ENCODE assay signal across 8 mouse cellular contexts in genomic region chr13:56703871-56704321, GRCm38 (mm10). TPM values are rescaled to one million over a fixed set of nuclear protein-coding genes. Genes with fewer than 3 reads are reported as not detected.
DNase-seq lines count a peak whose midpoint lies in the region; ATAC-seq lines count a peak whose summit lies in the region.

No protein-coding gene starts in this region.

- peak; percentile 17 for DNase-seq in right cerebral cortex, postnatal 25 days
- DNase-seq in right cerebral cortex, postnatal 14 days: no peak
- peak; percentile 37 to 55 for DNase-seq in adrenal gland, postnatal 36 days
- DNase-seq in forelimb bud, embryonic 11.5 days (ENCODE audit: low read depth, low spot score): peak; percentile 48
- no peak for DNase-seq in urinary bladder, postnatal 25 days (ENCODE audit: low spot score)
- no peak for DNase-seq in gastrocnemius, postnatal 4 days (ENCODE audit: low spot score in 2 of 2)

- H3K27ac ChIP-seq in kidney, embryonic 16.5 days (ENCODE audit: low read length): peak overlapping the region; percentile 99

- H3K4me3 ChIP-seq in kidney, embryonic 16.5 days (ENCODE audit: low read length): peak overlapping the region; percentile 74

- WGBS in kidney, embryonic 16.5 days: 2% methylated on average over 11 of the region's 11 CpGs

- H3K4me1 ChIP-seq in kidney, embryonic 16.5 days (ENCODE audit: insufficient read depth, low read length): peaks cover 44% of the 10 kb centered on the region

- H3K4me2 ChIP-seq in kidney, embryonic 16.5 days (replicated peaks; ENCODE audit: low read depth, low read length): peak overlapping the region; percentile 79

- peaks cover 3% of the 10 kb centered on the region; the same call in 1 of the 2 replicates for H3K9me3 ChIP-seq in kidney, embryonic 16.5 days (ENCODE audit: low read length)

- peak; percentile 58; the same call in 1 of the 2 replicates for ATAC-seq in kidney, embryonic 16.5 days (ENCODE audit: low FRiP score, low TSS enrichment)
- peak; percentile 76 for ATAC-seq in megakaryocyte-erythroid progenitor cell, adult 5-6 weeks (replicated peaks; ENCODE audit: low FRiP score, low TSS enrichment, poor library complexity, severe bottlenecking)

- H3K36me3 ChIP-seq in kidney, embryonic 16.5 days (ENCODE audit: insufficient read depth, low read length): peaks cover 4% of the 10 kb centered on the region

- peak overlapping the region; percentile 99 for H3K9ac ChIP-seq in kidney, embryonic 16.5 days (replicated peaks; ENCODE audit: low read length)

- no peaks in the 10 kb centered on the region for H3K27me3 ChIP-seq in kidney, embryonic 16.5 days (ENCODE audit: insufficient read depth, low read length)

RNA-seq across cellular contexts. Expression of gene Smad5, which starts 1.1 kb away (rescaled TPM):
- 10 to 100 TPM; 57.2 to 59.9 TPM for total RNA-seq in adrenal gland, postnatal 36 days (2021)
- polyA plus RNA-seq in kidney, embryonic 16.5 days (2015; fragmentation: Nextera tagmentation; extraction: Ambion mirVana): 35.6 and 37.0 TPM in 2 replicates
- 27.7 and 28.8 TPM in 2 replicates for total RNA-seq in megakaryocyte-erythroid progenitor cell, adult 5-6 weeks (2014; fragmentation: Nextera tagmentation)
- total RNA-seq in megakaryocyte-erythroid progenitor cell, adult 5-6 weeks (2017): 22.7 and 23.9 TPM in 2 replicates
- 10 to 100 TPM; 47.6 to 52.3 TPM for total RNA-seq in gastrocnemius, postnatal 4 days (2021)

RNA-seq across cellular contexts. Expression of gene Gm45623, which starts 49.7 kb away (rescaled TPM):
- not detected for total RNA-seq in adrenal gland, postnatal 36 days (2021)
- 0.25 TPM in 1 of 2 replicates, not detected in the other for polyA plus RNA-seq in kidney, embryonic 16.5 days (2015; fragmentation: Nextera tagmentation; extraction: Ambion mirVana)
- not detected in 2 replicates for total RNA-seq in megakaryocyte-erythroid progenitor cell, adult 5-6 weeks (2014; fragmentation: Nextera tagmentation)
- not detected in 2 replicates for total RNA-seq in megakaryocyte-erythroid progenitor cell, adult 5-6 weeks (2017)
- total RNA-seq in gastrocnemius, postnatal 4 days (2021): not detected

Comparison
In these comparisons a context has a peak if more than half of its experiments do, and no peak if none do; other contexts are left out.
1. DNase-seq: peak in right cerebral cortex, postnatal 25 days (single experiment), adrenal gland, postnatal 36 days (2 of 2) and forelimb bud, embryonic 11.5 days (single experiment); none in right cerebral cortex, postnatal 14 days (single experiment), urinary bladder, postnatal 25 days (single experiment) and gastrocnemius, postnatal 4 days (0 of 2).